Mouse (Mus musculus): ENCODE data around the gene Spa17. TPM values are rescaled to one million over a fixed set of nuclear protein-coding genes. Genes with fewer than 3 reads are reported as not detected.
A peak's percentile ranks its signal among the peaks of the same experiment; 100 is the strongest.

The Spa17 gene
- polyA plus RNA-seq, 1 experiment from 2014 or later = 10.2 TPM

DNA sequence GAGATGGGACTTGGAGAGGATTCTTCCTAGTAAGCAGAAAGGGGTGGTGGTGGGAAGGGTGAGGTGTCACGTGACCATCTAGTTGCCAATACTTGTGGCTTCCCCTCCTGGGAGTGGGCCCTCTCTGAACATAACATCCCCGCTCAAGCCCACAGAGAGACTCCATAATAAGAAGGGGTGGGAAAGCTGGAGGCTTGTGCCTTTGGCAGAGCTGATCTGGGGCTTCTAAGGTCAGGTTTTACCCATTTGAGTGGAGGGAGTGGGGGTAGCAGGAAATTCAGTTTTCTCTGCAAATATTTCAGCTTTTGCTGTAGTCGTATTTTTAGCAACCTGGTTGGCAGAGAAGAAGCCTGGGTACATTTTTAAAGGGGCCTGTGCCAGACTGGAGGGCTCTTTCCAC lies 57.2 kb downstream of the Spa17 start:
- Histone ChIP-seq H3K9me3 (no peaks in the 10 kb centered on the region), H3K4me3 (no peak overlapping the region), H3K4me2 (no peak overlapping the region), H3K36me3 (no peaks in the 10 kb centered on the region), H3K27ac (0 out of 2 replicates have a peak overlapping the region, but pooled peaks have one; percentile 19), H3K27me3 (peaks cover 28% of the 10 kb centered on the region), H3K9ac (no peak overlapping the region), H3K4me1 (peaks cover 41% of the 10 kb centered on the region)
- WGBS = 59% methylated on average over 3 of the region's 3 CpGs
- ATAC-seq (ENCODE audit: insufficient number of reproducible peaks, insufficient read depth, low FRiP score, low TSS enrichment, low read depth) = no peak

GRCm38 (mm10) chr9:37554838-37555748 lies 58.4 kb downstream of the Spa17 start, which contains the start of gene Siae:
Gene Siae, plus strand, starts transcription at chr9:37555698.
- H3K9ac ChIP-seq = 0 out of 2 replicates have a peak within 1 kb of the TSS, but pooled peaks have one; percentile 4
- peaks cover 41% of the 10 kb centered on the region for H3K27me3 ChIP-seq
- 17% methylated on average over 7 of the region's 7 CpGs for WGBS
- peak within 1 kb of the TSS; percentile 56 for H3K27ac ChIP-seq
- no peaks in the 10 kb centered on the region for H3K9me3 ChIP-seq
- peak within 1 kb of the TSS; percentile 18; the same call in 1 of the 2 replicates for H3K4me2 ChIP-seq
- no peaks in the 10 kb centered on the region for H3K36me3 ChIP-seq
- no peak for ATAC-seq (ENCODE audit: insufficient number of reproducible peaks, insufficient read depth, low FRiP score, low TSS enrichment, low read depth)
- H3K4me3 ChIP-seq = no peak within 1 kb of the TSS
- H3K4me1 ChIP-seq = peaks cover 42% of the 10 kb centered on the region

DNA sequence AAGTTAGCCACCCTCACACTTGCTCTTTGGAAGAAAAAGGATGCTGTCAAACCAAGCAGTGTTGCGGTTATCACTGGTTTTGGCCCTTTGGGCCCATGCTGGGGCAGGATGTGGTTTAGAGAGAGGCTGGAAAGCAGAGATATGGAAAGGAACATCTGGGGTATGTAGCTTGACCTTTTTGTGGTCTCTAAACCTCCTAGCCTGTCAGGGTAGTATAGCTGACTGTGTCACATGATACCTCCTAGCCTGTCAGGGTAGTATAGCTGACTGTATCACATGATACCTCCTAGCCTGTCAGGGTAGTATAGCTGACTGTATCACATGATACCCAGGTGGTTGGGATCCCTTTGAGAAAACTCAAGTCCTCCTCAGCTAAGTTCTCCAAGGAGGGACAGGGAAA lies 59.2 kb downstream of the Spa17 start:
- H3K4me2 ChIP-seq = no peak overlapping the region
- H3K36me3 ChIP-seq = no peaks in the 10 kb centered on the region
- no peak overlapping the region for H3K27ac ChIP-seq
- no peak for ATAC-seq (ENCODE audit: insufficient number of reproducible peaks, insufficient read depth, low FRiP score, low TSS enrichment, low read depth)
- H3K4me3 ChIP-seq = no peak overlapping the region
- peaks cover 49% of the 10 kb centered on the region for H3K27me3 ChIP-seq
- H3K9me3 ChIP-seq = no peaks in the 10 kb centered on the region
- H3K4me1 ChIP-seq = peaks cover 42% of the 10 kb centered on the region
- no peak overlapping the region for H3K9ac ChIP-seq
- 77% methylated on average over 1 of the region's 1 CpGs for WGBS

Other genes starting within 250 kb of the Spa17 start
- gene Hepacam, start 246.4 kb downstream of the Spa17 start, polyA plus RNA-seq (2015; fragmentation: Nextera tagmentation; extraction: Ambion mirVana) = 0.21 TPM in 1 of 2 replicates, not detected in the other
- gene Robo4, start 211.8 kb downstream of the Spa17 start, polyA plus RNA-seq (2015; fragmentation: Nextera tagmentation; extraction: Ambion mirVana) = 9.5 and 10.1 TPM in 2 replicates
- gene Robo3, start 180.5 kb downstream of the Spa17 start, polyA plus RNA-seq (2015; fragmentation: Nextera tagmentation; extraction: Ambion mirVana) = 0.44 and 0.62 TPM in 2 replicates
- gene Msantd2, start 124.4 kb downstream of the Spa17 start, polyA plus RNA-seq (2015; fragmentation: Nextera tagmentation; extraction: Ambion mirVana) = 31.1 and 34.9 TPM in 2 replicates
- gene Esam, start 85.6 kb downstream of the Spa17 start, polyA plus RNA-seq (2015; fragmentation: Nextera tagmentation; extraction: Ambion mirVana) = 39.5 and 41.7 TPM in 2 replicates
- gene Vsig2, start 74.5 kb downstream of the Spa17 start, polyA plus RNA-seq (2015; fragmentation: Nextera tagmentation; extraction: Ambion mirVana) = 1.5 and 1.6 TPM in 2 replicates
- 8.6 and 10.3 TPM in 2 replicates for gene Nrgn, start 60.8 kb downstream of the Spa17 start, polyA plus RNA-seq (2015; fragmentation: Nextera tagmentation; extraction: Ambion mirVana)
- gene Siae, start 58.0 kb downstream of the Spa17 start, polyA plus RNA-seq (2015; fragmentation: Nextera tagmentation; extraction: Ambion mirVana) = 9.5 and 10.0 TPM in 2 replicates
- gene Tbrg1, start 43.6 kb upstream of the Spa17 start, polyA plus RNA-seq (2015; fragmentation: Nextera tagmentation; extraction: Ambion mirVana) = 173 and 182 TPM in 2 replicates
- gene Panx3, start 55.5 kb upstream of the Spa17 start, polyA plus RNA-seq (2015; fragmentation: Nextera tagmentation; extraction: Ambion mirVana) = 16.7 and 22.4 TPM in 2 replicates
- not detected in 2 replicates for gene Olfr160, start 102.5 kb upstream of the Spa17 start, polyA plus RNA-seq (2015; fragmentation: Nextera tagmentation; extraction: Ambion mirVana)
- 0.10 TPM in 1 of 2 replicates, not detected in the other for gene Olfr874, start 131.4 kb upstream of the Spa17 start, polyA plus RNA-seq (2015; fragmentation: Nextera tagmentation; extraction: Ambion mirVana)
- gene Olfr875, start 158.1 kb upstream of the Spa17 start, polyA plus RNA-seq (2015; fragmentation: Nextera tagmentation; extraction: Ambion mirVana) = not detected in 2 replicates
- not detected in 2 replicates for gene Olfr876, start 189.3 kb upstream of the Spa17 start, polyA plus RNA-seq (2015; fragmentation: Nextera tagmentation; extraction: Ambion mirVana)
- gene Olfr877, start 240.5 kb upstream of the Spa17 start, polyA plus RNA-seq (2015; fragmentation: Nextera tagmentation; extraction: Ambion mirVana) = not detected in 2 replicates

Data from embryonic facial prominence, embryonic 13.5 days (tissue).